Mouse (Mus musculus): ENCODE measurements around the gene Hoxa11.

- TF ChIP-seq CTCF (IDR thresholded peaks at IDR 0.05; ENCODE audit: low read depth, low read length) (no peak), POLR2A (IDR thresholded peaks at IDR 0.05; ENCODE audit: extremely low read depth, insufficient read depth, low read length) (no peak)
Measured at GRCm38 (mm10) chr6:52273656-52274280, 28.2 kb upstream of the Hoxa11 start.

All from liver, adult 2 months (tissue).